9 mouse cellular contexts compared by ENCODE assay signal in genomic region chr6:86439531-86439930, GRCm38 (mm10). TPM values are rescaled to one million over a fixed set of nuclear protein-coding genes. Genes with fewer than 3 reads are reported as not detected.
A peak's percentile ranks its signal among the peaks of the same experiment; 100 is the strongest.
DNase-seq lines count a peak whose midpoint lies in the region; ATAC-seq and TF ChIP-seq lines count a peak whose summit lies in the region.
"Had no signal": no experiment of that assay in that cellular context is flagged by ENCODE, and none has a peak within 500 bp of the region (broad histone marks: within the 10 kb centered on the region; RNA-seq: fewer than 3 reads in every experiment).

No protein-coding gene starts in this region.

- TF ChIP-seq POLR2A in myocyte (IDR thresholded peaks at IDR 0.05; ENCODE audit: insufficient read length, low read depth) = no peak

- no peaks in the 10 kb centered on the region for H3K27me3 ChIP-seq in kidney, embryonic 16.5 days (ENCODE audit: insufficient read depth, low read length)
- H3K27me3 ChIP-seq in intestine, embryonic 14.5 days (replicated peaks; ENCODE audit: control insufficient read depth, insufficient read depth, low read length) = no peaks in the 10 kb centered on the region
- no peaks in the 10 kb centered on the region for H3K27me3 ChIP-seq in myocyte (ENCODE audit: control insufficient read depth, insufficient read depth, insufficient read length)

- peaks cover 8% of the 10 kb centered on the region for H3K4me1 ChIP-seq in kidney, embryonic 16.5 days (ENCODE audit: insufficient read depth, low read length)
- no peaks in the 10 kb centered on the region; the same call in 1 of the 2 replicates for H3K4me1 ChIP-seq in brown adipose tissue, adult 24 weeks (ENCODE audit: control insufficient read depth, insufficient read depth, insufficient read length, low read length)
- peaks cover 6% of the 10 kb centered on the region for H3K4me1 ChIP-seq in intestine, embryonic 14.5 days (replicated peaks; ENCODE audit: control insufficient read depth, insufficient read depth, low read length)

- H3K4me3 ChIP-seq in kidney, embryonic 16.5 days (ENCODE audit: low read length) = peak overlapping the region; percentile 64
- 0 out of 2 replicates have a peak overlapping the region, but pooled peaks have one; percentile 16 for H3K4me3 ChIP-seq in brown adipose tissue, adult 24 weeks (ENCODE audit: insufficient read depth, low read depth, low read length)
- peak overlapping the region; percentile 68 for H3K4me3 ChIP-seq in intestine, embryonic 14.5 days (ENCODE audit: low read depth, low read length)
- H3K4me3 ChIP-seq in myocyte = peak overlapping the region; percentile 74

- H3K27ac ChIP-seq in kidney, embryonic 16.5 days (ENCODE audit: low read length) = no peak overlapping the region
- H3K27ac ChIP-seq in brown adipose tissue, adult 24 weeks (replicated peaks; ENCODE audit: low read depth, low read length) = no peak overlapping the region
- no peak overlapping the region for H3K27ac ChIP-seq in intestine, embryonic 14.5 days (ENCODE audit: low read depth)

- H3K9ac ChIP-seq in kidney, embryonic 16.5 days (replicated peaks; ENCODE audit: low read length) = peak overlapping the region; percentile 86
- peak overlapping the region; percentile 93 for H3K9ac ChIP-seq in intestine, embryonic 14.5 days (ENCODE audit: low read length)

- peak overlapping the region; percentile 79 for H3K4me2 ChIP-seq in kidney, embryonic 16.5 days (replicated peaks; ENCODE audit: low read depth, low read length)
- peak overlapping the region; percentile 75 for H3K4me2 ChIP-seq in intestine, embryonic 14.5 days (ENCODE audit: low read length)
- H3K4me2 ChIP-seq in myocyte (ENCODE audit: low read depth) = peak overlapping the region; percentile 93

- 93% methylated on average over 1 of the region's 1 CpGs for WGBS in kidney, embryonic 16.5 days
- WGBS in intestine, embryonic 14.5 days = 84% methylated on average over 1 of the region's 1 CpGs

- H3K9me3 ChIP-seq in kidney, embryonic 16.5 days (ENCODE audit: low read length) = no peaks in the 10 kb centered on the region
- no peaks in the 10 kb centered on the region for H3K9me3 ChIP-seq in intestine, embryonic 14.5 days (ENCODE audit: control insufficient read depth, low read length)

- H3ac ChIP-seq in myocyte (ENCODE audit: control insufficient read depth, insufficient read length) = peak overlapping the region; percentile 67

- H3K79me2 ChIP-seq in myocyte (ENCODE audit: control insufficient read depth, insufficient read depth) = peaks cover 11% of the 10 kb centered on the region

- H3K36me3 ChIP-seq in kidney, embryonic 16.5 days (ENCODE audit: insufficient read depth, low read length) = peaks cover 20% of the 10 kb centered on the region
- peaks cover 35% of the 10 kb centered on the region for H3K36me3 ChIP-seq in intestine, embryonic 14.5 days (ENCODE audit: control insufficient read depth, insufficient read depth, low read length)
- H3K36me3 ChIP-seq in myocyte (ENCODE audit: control insufficient read depth, insufficient read depth) = peaks cover 5% of the 10 kb centered on the region

- ATAC-seq in kidney, embryonic 16.5 days (ENCODE audit: low FRiP score, low TSS enrichment) = no peak
- no peak for ATAC-seq in intestine, embryonic 14.5 days (replicated peaks; ENCODE audit: low FRiP score, low TSS enrichment, low read depth)

- DNase-seq in kidney, postnatal 25 days = no peak
- DNase-seq in intestine, embryonic 14.5 days (ENCODE audit: low spot score) = no peak
- DNase-seq in gastrocnemius, adult 8-10 months (ENCODE audit: low spot score in 2 of 2) = no peak
- DNase-seq in urinary bladder, postnatal 4 days (ENCODE audit: low spot score in 2 of 2) = no peak
- no peak for DNase-seq in kidney, adult 18-20 months
- DNase-seq: adrenal gland, postnatal 10 days had no signal

TF ChIP-seq in myocyte, 11 proteins besides CTCF, POLR2A, EP300 and RAD21:
- TF ChIP-seq E2F4 (IDR thresholded peaks at IDR 0.05; ENCODE audit: insufficient read depth) (no peak), USF1 (IDR thresholded peaks at IDR 0.05; ENCODE audit: low read depth) (no peak), POLR2AphosphoS2 (IDR thresholded peaks at IDR 0.05; ENCODE audit: insufficient read length, low read depth) (no peak), MAX (IDR thresholded peaks at IDR 0.05; ENCODE audit: low read depth) (no peak), TCF3 (IDR thresholded peaks at IDR 0.05; ENCODE audit: insufficient read length, low read depth) (no peak), SRF (IDR thresholded peaks at IDR 0.05; ENCODE audit: control insufficient read depth, insufficient read length, low read depth) (no peak), CEBPB (IDR thresholded peaks at IDR 0.05; ENCODE audit: insufficient read depth, poor library complexity, severe bottlenecking) (no peak), TCF12 (IDR thresholded peaks at IDR 0.05; ENCODE audit: insufficient read depth, poor library complexity, severe bottlenecking) (no peak), MYOD1 (IDR thresholded peaks at IDR 0.05; ENCODE audit: control insufficient read depth in 1 of 3, insufficient read length in 2 of 3, low read depth in 2 of 3) (no peak), REST (IDR thresholded peaks at IDR 0.05; ENCODE audit: insufficient read depth, insufficient read length) (no peak), MYOG (IDR thresholded peaks at IDR 0.05; ENCODE audit: control insufficient read depth in 1 of 3, insufficient read depth in 1 of 3, insufficient read length in 2 of 3, low read depth in 2 of 3) (no peak)

RNA-seq across cellular contexts. Expression of gene C87436, which starts 1.4 kb away (rescaled TPM):
- 22.0 and 28.4 TPM in 2 replicates for polyA plus RNA-seq in kidney, embryonic 16.5 days (2015; fragmentation: Nextera tagmentation; extraction: Ambion mirVana)
- polyA plus RNA-seq in brown adipose tissue, adult 24 weeks (2012; ENCODE audit: insufficient read depth, insufficient read length, missing spikeins) = 10.4 and 13.6 TPM in 2 replicates
- 21.4 and 26.5 TPM in 2 replicates for polyA plus RNA-seq in intestine, embryonic 14.5 days (2014; fragmentation: Nextera tagmentation; extraction: Ambion mirVana)
- 6.9 TPM for polyA plus RNA-seq in myocyte (2012; fragmentation: generic; extraction: Trizol)
- total RNA-seq in gastrocnemius, adult 8-10 months (2022) = 1 to 10 TPM; 6.1 to 9.2 (median 7.7) TPM

RNA-seq across cellular contexts. Expression of gene Gm44790, which starts 13.1 kb away (rescaled TPM):
- 0.80 TPM in 1 of 2 replicates, not detected in the other for polyA plus RNA-seq in kidney, embryonic 16.5 days (2015; fragmentation: Nextera tagmentation; extraction: Ambion mirVana)
- polyA plus RNA-seq in brown adipose tissue, adult 24 weeks (2012; ENCODE audit: insufficient read depth, insufficient read length, missing spikeins) = not detected in 2 replicates
- not detected in 2 replicates for polyA plus RNA-seq in intestine, embryonic 14.5 days (2014; fragmentation: Nextera tagmentation; extraction: Ambion mirVana)
- polyA plus RNA-seq in myocyte (2012; fragmentation: generic; extraction: Trizol) = not detected
- 1 to 10 TPM in 1 of 4 experiments, not detected in 3; 1.3 TPM for total RNA-seq in gastrocnemius, adult 8-10 months (2022)

RNA-seq across cellular contexts. Expression of gene Tia1, which starts 35.5 kb away (rescaled TPM):
- 187 and 221 TPM in 2 replicates for polyA plus RNA-seq in kidney, embryonic 16.5 days (2015; fragmentation: Nextera tagmentation; extraction: Ambion mirVana)
- 15.2 and 19.3 TPM in 2 replicates for polyA plus RNA-seq in brown adipose tissue, adult 24 weeks (2012; ENCODE audit: insufficient read depth, insufficient read length, missing spikeins)
- 184 and 216 TPM in 2 replicates for polyA plus RNA-seq in intestine, embryonic 14.5 days (2014; fragmentation: Nextera tagmentation; extraction: Ambion mirVana)
- 12.8 TPM for polyA plus RNA-seq in myocyte (2012; fragmentation: generic; extraction: Trizol)
- total RNA-seq in gastrocnemius, adult 8-10 months (2022) = 10 to 100 TPM; 14.2 to 21.7 (median 17.5) TPM

RNA-seq across cellular contexts. Expression of gene Pcyox1, which starts 42.6 kb away (rescaled TPM):
- polyA plus RNA-seq in kidney, embryonic 16.5 days (2015; fragmentation: Nextera tagmentation; extraction: Ambion mirVana) = 113 and 119 TPM in 2 replicates
- 65.9 and 131 TPM in 2 replicates for polyA plus RNA-seq in brown adipose tissue, adult 24 weeks (2012; ENCODE audit: insufficient read depth, insufficient read length, missing spikeins)
- 81.6 and 87.9 TPM in 2 replicates for polyA plus RNA-seq in intestine, embryonic 14.5 days (2014; fragmentation: Nextera tagmentation; extraction: Ambion mirVana)
- 25.1 TPM for polyA plus RNA-seq in myocyte (2012; fragmentation: generic; extraction: Trizol)
- total RNA-seq in gastrocnemius, adult 8-10 months (2022) = 10 to 100 TPM; 49.7 to 60.0 (median 57.0) TPM

Comparison
In these comparisons a context has a peak if more than half of its experiments do, and no peak if none do; other contexts are left out.
1. H3K4me3 ChIP-seq: peak in every context shown above with its lines; median percentile 74 in myocyte; 68 in intestine, embryonic 14.5 days; 64 in kidney, embryonic 16.5 days; 16 in brown adipose tissue, adult 24 weeks.